Mouse (Mus musculus) right cerebral cortex, postnatal 36 days (tissue): ENCODE measurements around the gene Nrarp.

Source experiments
- DNase-seq, 2 experiments: peaks; one replicate each; pipeline ENCODE4 v3.0.0; 2022; ENCODE audit warnings: low spot score in 2 of 2, mixed read lengths in 1 of 2

Gene Nrarp

GRCm38 (mm10) chr2:25180478-25180903 is at the start of gene Nrarp:
Nrarp (plus strand) TSS chr2:25180758.
- peak; percentile 91 to 93 for DNase-seq

- no peak for DNase-seq
Measured at GRCm38 (mm10) chr2:25131601-25132000, 49.0 kb upstream of the Nrarp start.

- no peak for DNase-seq
Measured at GRCm38 (mm10) chr2:25137832-25138231, 42.7 kb upstream of the Nrarp start.

- no peak for DNase-seq
Measured at GRCm38 (mm10) chr2:25141185-25141584, 39.4 kb upstream of the Nrarp start.

GRCm38 (mm10) chr2:25141921-25142320 is 38.6 kb upstream of the Nrarp start:
- DNase-seq = no peak

GRCm38 (mm10) chr2:25145346-25145745 is 35.2 kb upstream of the Nrarp start:
- no peak for DNase-seq

GRCm38 (mm10) chr2:25147398-25147797 is 33.2 kb upstream of the Nrarp start:
- DNase-seq = no peak

GRCm38 (mm10) chr2:25147892-25148291 is 32.7 kb upstream of the Nrarp start:
- DNase-seq = no peak

GRCm38 (mm10) chr2:25149643-25150042 is 30.9 kb upstream of the Nrarp start:
- no peak for DNase-seq

GRCm38 (mm10) chr2:25151280-25151956 is 29.1 kb upstream of the Nrarp start:
- no peak for DNase-seq

- DNase-seq = no peak
Measured at GRCm38 (mm10) chr2:25156177-25156576, 24.4 kb upstream of the Nrarp start.

GRCm38 (mm10) chr2:25156990-25157389 is 23.6 kb upstream of the Nrarp start:
- no peak for DNase-seq

- no peak for DNase-seq
Measured at GRCm38 (mm10) chr2:25157655-25158054, 22.9 kb upstream of the Nrarp start.

GRCm38 (mm10) chr2:25167481-25167880 is 13.1 kb upstream of the Nrarp start:
- no peak for DNase-seq

- no peak for DNase-seq
Measured at GRCm38 (mm10) chr2:25167919-25168664, 12.5 kb upstream of the Nrarp start.

- DNase-seq = no peak
Measured at GRCm38 (mm10) chr2:25168665-25168978, 11.9 kb upstream of the Nrarp start.

GRCm38 (mm10) chr2:25169778-25170177 is 10.8 kb upstream of the Nrarp start:
- no peak for DNase-seq

GRCm38 (mm10) chr2:25170326-25171100 is 10.0 kb upstream of the Nrarp start:
- no peak for DNase-seq

- no peak for DNase-seq
Measured at GRCm38 (mm10) chr2:25171101-25171768, 9.3 kb upstream of the Nrarp start.

GRCm38 (mm10) chr2:25171769-25172153 is 8.8 kb upstream of the Nrarp start:
- DNase-seq = no peak

- no peak for DNase-seq
Measured at GRCm38 (mm10) chr2:25172629-25173028, 7.9 kb upstream of the Nrarp start.

GRCm38 (mm10) chr2:25173821-25174220 is 6.7 kb upstream of the Nrarp start:
- no peak for DNase-seq
